Mouse (Mus musculus): Measurements from ENCODE around the gene Tm4sf5. TPM values are rescaled to one million over a fixed set of nuclear protein-coding genes. Genes with fewer than 3 reads are reported as not detected.
"Not testable (repeated sequence)": the region's sequence is repeated elsewhere in the genome, so short reads cannot be mapped to it uniquely, and the experiment has no call there.

Gene Tm4sf5
- polyA plus RNA-seq, 1 experiment = 0.31 TPM

- no peak overlapping the region for H3K27ac ChIP-seq (ENCODE audit: insufficient read depth, low read depth, low read length)
- H3K4me3 ChIP-seq (ENCODE audit: insufficient read depth, low read depth, low read length) = no peak overlapping the region
- no peaks in the 10 kb centered on the region for H3K4me1 ChIP-seq (ENCODE audit: control insufficient read depth, insufficient read depth, low read length)
- H3K27me3 ChIP-seq (replicated peaks; ENCODE audit: control insufficient read depth, insufficient read depth, low read length) = no peaks in the 10 kb centered on the region
- DNase-seq = no peak
- no peak for TF ChIP-seq POLR2A (IDR thresholded peaks at IDR 0.05; ENCODE audit: low read depth, low read length)
- no peak for TF ChIP-seq CTCF (conservative IDR thresholded peaks at IDR 0.05; ENCODE audit: insufficient read depth, insufficient read length, low read depth, low read length)
- no peaks in the 10 kb centered on the region for H3K36me3 ChIP-seq (ENCODE audit: control insufficient read depth, insufficient read depth, low read length)
- WGBS = 74% methylated on average over 1 of the region's 1 CpGs
These were observed 13.4 kb downstream of the Tm4sf5 start for GRCm38 (mm10) chr11:70518436-70518835.

DNA sequence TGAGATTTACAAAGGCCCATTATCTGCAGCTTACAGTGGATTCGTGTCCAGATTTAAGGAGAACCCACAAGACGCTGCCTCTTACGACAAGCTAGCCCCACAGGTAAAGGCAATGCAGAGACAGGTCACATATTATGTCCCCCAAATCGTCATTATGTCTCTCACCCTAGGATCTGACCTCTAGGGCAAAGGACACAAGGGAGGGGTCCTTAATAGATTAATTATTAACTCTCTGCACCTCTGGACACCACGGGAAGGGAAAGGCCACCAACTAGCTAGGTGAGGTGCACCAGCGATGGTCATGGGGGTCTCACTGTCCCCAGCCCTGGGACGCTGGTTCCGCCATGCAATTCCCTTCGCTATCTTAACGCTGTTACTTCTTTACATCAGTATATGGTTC lies 13.9 kb downstream of the Tm4sf5 start, which contains the start of gene Gltpd2:
TSS of gene Gltpd2 (plus strand) at position 274 of the 400 bp plus-strand sequence.
- no peak for DNase-seq
- no peaks in the 10 kb centered on the region for H3K27me3 ChIP-seq (replicated peaks; ENCODE audit: control insufficient read depth, insufficient read depth, low read length)
- H3K4me1 ChIP-seq (ENCODE audit: control insufficient read depth, insufficient read depth, low read length) = no peaks in the 10 kb centered on the region
- H3K27ac ChIP-seq (ENCODE audit: insufficient read depth, low read depth, low read length) = no peak within 1 kb of the TSS
- H3K36me3 ChIP-seq (ENCODE audit: control insufficient read depth, insufficient read depth, low read length) = no peaks in the 10 kb centered on the region
- peak within 1 kb of the TSS; percentile 39 for H3K4me3 ChIP-seq (ENCODE audit: insufficient read depth, low read depth, low read length)
- no peak for TF ChIP-seq CTCF (conservative IDR thresholded peaks at IDR 0.05; ENCODE audit: insufficient read depth, insufficient read length, low read depth, low read length)
- no peak for TF ChIP-seq POLR2A (IDR thresholded peaks at IDR 0.05; ENCODE audit: low read depth, low read length)
- WGBS = 80% methylated on average over 10 of the region's 10 CpGs

DNA sequence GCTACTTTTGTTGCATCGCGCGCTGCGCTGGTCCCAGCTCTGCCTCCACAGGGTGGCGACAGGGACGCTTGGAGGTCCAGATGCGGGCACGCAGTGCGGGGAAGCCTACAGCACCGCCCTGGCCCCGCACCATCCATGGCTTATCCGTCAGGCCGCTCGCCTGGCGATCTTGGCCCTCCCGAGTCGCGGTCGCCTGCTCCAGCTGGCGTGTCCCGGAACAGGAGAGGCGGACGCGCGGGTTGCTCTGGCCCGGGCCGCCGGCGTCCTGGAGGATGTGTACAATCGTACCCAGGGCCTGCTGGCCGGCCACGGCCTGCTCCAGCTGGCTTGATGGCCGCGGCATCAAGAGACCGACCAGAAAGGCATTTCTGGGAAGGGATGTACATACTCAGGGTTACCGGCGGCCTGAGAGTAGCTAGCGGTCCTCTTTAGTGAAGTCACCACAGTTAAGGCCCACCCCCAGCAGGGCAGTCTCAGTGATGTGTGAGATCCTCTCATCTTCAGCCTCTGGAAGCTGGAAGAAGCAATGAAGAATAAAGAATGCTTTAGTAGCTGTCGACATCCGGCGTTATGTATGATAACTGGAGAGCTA lies 15.2 kb downstream of the Tm4sf5 start:
- no peaks in the 10 kb centered on the region for H3K4me1 ChIP-seq (ENCODE audit: control insufficient read depth, insufficient read depth, low read length)
- H3K27me3 ChIP-seq (replicated peaks; ENCODE audit: control insufficient read depth, insufficient read depth, low read length) = no peaks in the 10 kb centered on the region
- 21% methylated on average over 41 of the region's 41 CpGs for WGBS
- peak overlapping the region; percentile 39 for H3K4me3 ChIP-seq (ENCODE audit: insufficient read depth, low read depth, low read length)
- H3K27ac ChIP-seq (ENCODE audit: insufficient read depth, low read depth, low read length) = no peak overlapping the region
- H3K36me3 ChIP-seq (ENCODE audit: control insufficient read depth, insufficient read depth, low read length) = no peaks in the 10 kb centered on the region
- peak; percentile 35 for DNase-seq
- TF ChIP-seq CTCF (conservative IDR thresholded peaks at IDR 0.05; ENCODE audit: insufficient read depth, insufficient read length, low read depth, low read length) (0 out of 2 replicates have a peak, but pooled peaks have one; percentile 17), POLR2A (IDR thresholded peaks at IDR 0.05; ENCODE audit: low read depth, low read length) (no peak)

GRCm38 (mm10) chr11:70523306-70523989 lies 18.4 kb downstream of the Tm4sf5 start:
- not testable (repeated sequence) for H3K27ac ChIP-seq (ENCODE audit: insufficient read depth, low read depth, low read length); H3K36me3 ChIP-seq (ENCODE audit: control insufficient read depth, insufficient read depth, low read length); H3K4me3 ChIP-seq (ENCODE audit: insufficient read depth, low read depth, low read length); H3K4me1 ChIP-seq (ENCODE audit: control insufficient read depth, insufficient read depth, low read length); H3K27me3 ChIP-seq (replicated peaks; ENCODE audit: control insufficient read depth, insufficient read depth, low read length)
- peak; percentile 56 for DNase-seq
- WGBS = 84% methylated on average over 8 of the region's 8 CpGs

- DNase-seq = no peak
- Histone ChIP-seq H3K36me3 (ENCODE audit: control insufficient read depth, insufficient read depth, low read length) (no peaks in the 10 kb centered on the region), H3K27ac (ENCODE audit: insufficient read depth, low read depth, low read length) (no peak overlapping the region), H3K4me1 (ENCODE audit: control insufficient read depth, insufficient read depth, low read length) (peaks cover 6% of the 10 kb centered on the region; the same call in 1 of the 2 replicates), H3K27me3 (replicated peaks; ENCODE audit: control insufficient read depth, insufficient read depth, low read length) (no peaks in the 10 kb centered on the region), H3K4me3 (ENCODE audit: insufficient read depth, low read depth, low read length) (no peak overlapping the region)
- TF ChIP-seq CTCF (conservative IDR thresholded peaks at IDR 0.05; ENCODE audit: insufficient read depth, insufficient read length, low read depth, low read length) (no peak), POLR2A (IDR thresholded peaks at IDR 0.05; ENCODE audit: low read depth, low read length) (no peak)
- WGBS = 4% methylated on average over 8 of the region's 8 CpGs
These were observed 19.7 kb downstream of the Tm4sf5 start for GRCm38 (mm10) chr11:70524782-70525181.

DNA sequence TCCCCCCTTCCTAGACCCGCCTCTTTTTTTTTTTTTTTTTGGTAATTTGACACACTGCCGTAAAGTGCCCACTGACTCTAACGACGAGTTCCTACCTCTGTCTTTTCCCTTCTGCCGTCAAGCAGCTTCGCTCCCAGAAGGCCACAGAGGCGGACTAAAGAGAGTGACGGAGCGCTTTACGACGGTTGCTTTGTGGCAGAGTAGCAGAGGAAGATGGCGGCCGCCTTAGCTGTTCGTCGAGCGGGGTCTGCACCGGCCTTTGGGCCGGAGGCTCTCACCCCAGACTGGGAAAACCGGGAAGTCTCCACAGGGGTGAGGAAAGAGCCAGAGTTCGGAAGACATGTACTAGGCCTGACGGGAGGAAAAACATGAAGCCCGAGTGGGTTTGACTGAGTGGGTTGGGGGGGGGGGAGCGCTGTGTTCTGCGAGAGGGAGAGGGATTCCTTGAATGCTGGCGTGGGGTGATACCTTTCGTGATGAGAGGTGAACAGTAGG lies 20.2 kb downstream of the Tm4sf5 start, which contains the start of gene Psmb6:
TSS of gene Psmb6 (plus strand) at position 184 of the 495 bp plus-strand sequence.
- H3K4me1 ChIP-seq (ENCODE audit: control insufficient read depth, insufficient read depth, low read length) = peaks cover 6% of the 10 kb centered on the region; the same call in 1 of the 2 replicates
- H3K27ac ChIP-seq (ENCODE audit: insufficient read depth, low read depth, low read length) = no peak within 1 kb of the TSS
- no peaks in the 10 kb centered on the region for H3K27me3 ChIP-seq (replicated peaks; ENCODE audit: control insufficient read depth, insufficient read depth, low read length)
- no peaks in the 10 kb centered on the region for H3K36me3 ChIP-seq (ENCODE audit: control insufficient read depth, insufficient read depth, low read length)
- WGBS = 1% methylated on average over 26 of the region's 26 CpGs
- peak within 1 kb of the TSS; percentile 73 for H3K4me3 ChIP-seq (ENCODE audit: insufficient read depth, low read depth, low read length)
- TF ChIP-seq POLR2A (IDR thresholded peaks at IDR 0.05; ENCODE audit: low read depth, low read length) = peak; percentile 67
- TF ChIP-seq CTCF (conservative IDR thresholded peaks at IDR 0.05; ENCODE audit: insufficient read depth, insufficient read length, low read depth, low read length) = no peak
- peak; percentile 98 for DNase-seq

GRCm38 (mm10) chr11:70525726-70526125 lies 20.7 kb downstream of the Tm4sf5 start:
- WGBS = 2% methylated on average over 12 of the region's 12 CpGs
- Histone ChIP-seq H3K4me3 (ENCODE audit: insufficient read depth, low read depth, low read length) (peak overlapping the region; percentile 73), H3K27ac (ENCODE audit: insufficient read depth, low read depth, low read length) (no peak overlapping the region), H3K36me3 (ENCODE audit: control insufficient read depth, insufficient read depth, low read length) (no peaks in the 10 kb centered on the region), H3K4me1 (ENCODE audit: control insufficient read depth, insufficient read depth, low read length) (peaks cover 6% of the 10 kb centered on the region; the same call in 1 of the 2 replicates), H3K27me3 (replicated peaks; ENCODE audit: control insufficient read depth, insufficient read depth, low read length) (no peaks in the 10 kb centered on the region)
- TF ChIP-seq POLR2A (IDR thresholded peaks at IDR 0.05; ENCODE audit: low read depth, low read length) (no peak), CTCF (conservative IDR thresholded peaks at IDR 0.05; ENCODE audit: insufficient read depth, insufficient read length, low read depth, low read length) (no peak)
- no peak for DNase-seq

Measured in kidney, adult 2 months (tissue).